Mouse (Mus musculus) liver, embryonic 11.5 days (tissue): ENCODE data around the gene Ifna14. TPM values are rescaled to one million over a fixed set of nuclear protein-coding genes. Genes with fewer than 3 reads are reported as not detected.

Experiments used
- ATAC-seq: fragments of 200-750 bp; cut with Nextera tagmentation; replicated peaks from 2 replicates; pipeline ENCODE4 v1.8.0; 2017; ENCODE audit warnings: moderate number of reproducible peaks, mild to moderate bottlenecking, moderate TSS enrichment, moderate library complexity; ENCODE audit not compliant: low FRiP score
- DNase-seq: peaks from one replicate; pipeline ENCODE4 v3.0.0-alpha.2; 2017; ENCODE audit warnings: low spot score
- H3K27ac ChIP-seq: fragments of 300-500 bp; sonication (generic); 2 replicates; pipeline ENCODE4 v1.5.1; 2014; ENCODE audit warnings: mild to moderate bottlenecking, low read depth, low read length, control low read depth
- H3K27me3 ChIP-seq: fragments of 300-500 bp; sonication (generic); replicated peaks from 2 replicates; pipeline ENCODE4 v1.6.1; 2014; ENCODE audit warnings: low read length, mixed read lengths; ENCODE audit not compliant: control insufficient read depth, insufficient read depth
- H3K36me3 ChIP-seq: fragments of 300-500 bp; sonication (generic); 2 replicates; pipeline ENCODE4 v1.6.1; 2014; ENCODE audit warnings: mild to moderate bottlenecking, low read length, moderate library complexity, mixed read lengths; ENCODE audit not compliant: control insufficient read depth, insufficient read depth
- H3K4me1 ChIP-seq: fragments of 300-500 bp; sonication (generic); replicated peaks from 2 replicates; pipeline ENCODE4 v1.6.1; 2014; ENCODE audit warnings: low read length, mixed read lengths; ENCODE audit not compliant: control insufficient read depth, insufficient read depth
- H3K4me2 ChIP-seq: fragments of 300-500 bp; sonication (generic); 2 replicates; pipeline ENCODE4 v1.6.1; 2014; ENCODE audit warnings: mild to moderate bottlenecking, control low read depth, moderate library complexity
- H3K4me3 ChIP-seq: fragments of 300-500 bp; sonication (generic); 2 replicates; pipeline ENCODE4 v1.5.1; 2014; ENCODE audit warnings: low read depth, low read length, control low read depth
- H3K9ac ChIP-seq: fragments of 300-500 bp; sonication (generic); 2 replicates; pipeline ENCODE4 v1.6.1; 2014; ENCODE audit warnings: low read depth, low read length, control low read depth
- H3K9me3 ChIP-seq: fragments of 300-500 bp; sonication (generic); 2 replicates; pipeline ENCODE4 v1.6.1; 2016; ENCODE audit warnings: low read length, inconsistent platforms, mixed read lengths; ENCODE audit not compliant: control insufficient read depth
- WGBS: fragments of 180-500 bp; shearing (Covaris S2); extraction: QIAGEN DNeasy Blood & Tissue Kit; methylation state at CpG from one replicate; pipeline ENCODE4 v1.1.7; 2014; 5-methylcytosine and 5-hydroxymethylcytosine counted together
- polyA plus RNA-seq: library from polyadenylated mRNA; unstranded; fragments of >200 nt; fragmentation: Nextera tagmentation; extraction: Ambion mirVana; gene quantifications from 2 replicates; pipeline ENCODE4 v1.2.1, GENCODE M21; 2014

The Ifna14 gene
- polyA plus RNA-seq, 1 experiment from 2014 or later: not detected

DNA sequence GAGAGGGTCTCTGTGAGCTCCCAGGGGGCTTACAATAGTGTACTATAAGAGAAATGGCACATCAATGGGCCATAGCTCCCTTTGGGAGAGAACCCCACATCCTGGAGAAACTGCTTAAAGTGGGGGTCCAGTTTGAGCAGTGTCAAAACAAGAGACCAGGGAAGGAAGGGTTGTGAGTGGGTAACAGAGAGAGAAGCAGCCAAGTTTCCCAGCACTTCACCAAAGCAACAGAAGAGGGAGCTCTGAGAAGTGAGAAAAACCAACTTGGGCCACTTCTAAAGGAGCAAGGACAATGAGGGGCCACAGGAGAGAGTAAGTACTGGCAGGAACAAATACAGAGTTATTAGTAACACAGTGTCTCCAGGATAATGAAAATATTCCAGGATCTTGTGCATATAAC, 48.4 kb downstream of the Ifna14 start:
- Histone ChIP-seq H3K9me3 (no peaks in the 10 kb centered on the region), H3K9ac (no peak overlapping the region), H3K4me1 (no peaks in the 10 kb centered on the region), H3K36me3 (no peaks in the 10 kb centered on the region), H3K4me3 (no peak overlapping the region), H3K27me3 (no peaks in the 10 kb centered on the region), H3K4me2 (no peak overlapping the region), H3K27ac (no peak overlapping the region)
- ATAC-seq (no peak), DNase-seq (no peak)

DNA sequence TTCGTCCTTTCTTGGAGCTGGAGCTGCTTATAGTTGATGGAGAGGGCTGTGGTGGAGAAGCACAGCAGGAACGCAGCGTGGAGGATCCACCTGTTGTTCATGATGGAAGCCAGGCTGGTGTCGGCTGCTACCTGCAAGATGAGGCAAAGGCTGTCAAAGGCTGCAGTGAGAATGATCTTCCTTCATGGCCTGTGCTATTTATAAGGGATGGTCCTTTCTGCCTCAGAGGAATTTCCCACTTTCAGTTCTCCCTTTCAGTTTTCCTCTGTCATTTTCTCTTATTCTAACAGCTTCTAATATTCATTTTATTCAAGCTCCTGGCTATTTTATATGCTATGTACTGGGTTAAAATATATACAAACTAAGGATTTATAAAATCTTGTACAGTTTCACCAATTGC, 48.9 kb downstream of the Ifna14 start, which contains the start of gene Ifnb1:
Ifnb1 (minus strand) TSS at position 101 of the 400 bp plus-strand sequence.
- no peak within 1 kb of the TSS for H3K4me3 ChIP-seq
- H3K9me3 ChIP-seq: no peaks in the 10 kb centered on the region
- no peaks in the 10 kb centered on the region for H3K4me1 ChIP-seq
- no peak within 1 kb of the TSS for H3K4me2 ChIP-seq
- H3K9ac ChIP-seq: no peak within 1 kb of the TSS
- DNase-seq (no peak), ATAC-seq (no peak)
- no peaks in the 10 kb centered on the region for H3K36me3 ChIP-seq
- H3K27me3 ChIP-seq: no peaks in the 10 kb centered on the region
- 86% methylated on average over 4 of the region's 4 CpGs for whole genome bisulfite sequencing
- H3K27ac ChIP-seq: no peak within 1 kb of the TSS

Other genes starting within 250 kb of the Ifna14 start
- 6.3 and 7.2 TPM in 2 replicates for gene Hacd4, start 132.9 kb downstream of the Ifna14 start, polyA plus RNA-seq
- not detected in 2 replicates for gene Ifnb1, start 49.0 kb downstream of the Ifna14 start, polyA plus RNA-seq
- gene Ifna15, start 13.6 kb downstream of the Ifna14 start, polyA plus RNA-seq: not detected in 2 replicates
- gene Ifna9, start 20.6 kb upstream of the Ifna14 start, polyA plus RNA-seq: not detected in 2 replicates
- not detected in 2 replicates for gene Ifna12, start 31.6 kb upstream of the Ifna14 start, polyA plus RNA-seq
- not detected in 2 replicates for gene C87499, start 62.6 kb upstream of the Ifna14 start, polyA plus RNA-seq
- not detected in 2 replicates for gene Ifna13, start 72.7 kb upstream of the Ifna14 start, polyA plus RNA-seq
- gene Ifna16, start 105.1 kb upstream of the Ifna14 start, polyA plus RNA-seq: not detected in 2 replicates
- gene Ifna2, start 112.1 kb upstream of the Ifna14 start, polyA plus RNA-seq: not detected in 2 replicates
- gene Ifnab, start 119.6 kb upstream of the Ifna14 start, polyA plus RNA-seq: not detected in 2 replicates
- gene Gm26566, start 150.0 kb upstream of the Ifna14 start, polyA plus RNA-seq: 0.85 and 0.96 TPM in 2 replicates
- gene Klhl9, start 150.7 kb upstream of the Ifna14 start, polyA plus RNA-seq: 65.1 and 72.9 TPM in 2 replicates
- gene Gm13271, start 183.1 kb upstream of the Ifna14 start, polyA plus RNA-seq: not detected in 2 replicates
- not detected in 2 replicates for gene Gm13283, start 188.3 kb upstream of the Ifna14 start, polyA plus RNA-seq
- not detected in 2 replicates for gene Gm13290, start 202.0 kb upstream of the Ifna14 start, polyA plus RNA-seq
- not detected in 2 replicates for gene Gm13289, start 205.1 kb upstream of the Ifna14 start, polyA plus RNA-seq
- gene Gm13272, start 208.1 kb upstream of the Ifna14 start, polyA plus RNA-seq: not detected in 2 replicates
- gene Ifnz, start 210.3 kb upstream of the Ifna14 start, polyA plus RNA-seq: not detected in 2 replicates
- gene Gm13276, start 213.9 kb upstream of the Ifna14 start, polyA plus RNA-seq: not detected in 2 replicates
- not detected in 2 replicates for gene Gm13277, start 216.8 kb upstream of the Ifna14 start, polyA plus RNA-seq
- not detected in 2 replicates for gene Gm13278, start 219.8 kb upstream of the Ifna14 start, polyA plus RNA-seq
- gene Gm13275, start 222.7 kb upstream of the Ifna14 start, polyA plus RNA-seq: not detected in 2 replicates
- not detected in 2 replicates for gene Gm13279, start 225.6 kb upstream of the Ifna14 start, polyA plus RNA-seq
- gene Gm13285, start 227.9 kb upstream of the Ifna14 start, polyA plus RNA-seq: 0.26 and 0.66 TPM in 2 replicates
- not detected in 2 replicates for gene Gm13287, start 231.5 kb upstream of the Ifna14 start, polyA plus RNA-seq
- not detected in 2 replicates for gene Gm13288, start 233.7 kb upstream of the Ifna14 start, polyA plus RNA-seq
- gene Ifna7, start 244.4 kb upstream of the Ifna14 start, polyA plus RNA-seq: not detected in 2 replicates
- gene Ifna11, start 248.2 kb upstream of the Ifna14 start, polyA plus RNA-seq: not detected in 2 replicates